Mouse (Mus musculus) gastrocnemius, postnatal 25 days (tissue): ENCODE data around the gene Spag7. TPM values are rescaled to one million over a fixed set of nuclear protein-coding genes. Genes with fewer than 3 reads are reported as not detected.

Source experiments
- DNase-seq: peaks from one replicate; pipeline ENCODE4 v3.0.0; 2022
- microRNA-seq, 2 experiments: library from miRNA; unstranded; fragments of <30 nt; microRNA quantifications; one replicate each; pipeline ENCODE4 v1.2.0; 2021; ENCODE audit warnings: borderline replicate concordance in 2 of 2
- total RNA-seq, 2 experiments: library from RNA; stranded (reverse); gene quantifications; 1 replicate in 1 of 2; 2 replicates in 1 of 2; pipeline ENCODE4 v1.2.3; 2021

Gene Spag7
- total RNA-seq, 2 experiments from 2014 or later: 81.6 to 82.3 TPM

GRCm38 (mm10) chr11:70641241-70641640, 28.0 kb downstream of the Spag7 start:
- no peak for DNase-seq

GRCm38 (mm10) chr11:70639976-70640375, 29.2 kb downstream of the Spag7 start:
- no peak for DNase-seq

GRCm38 (mm10) chr11:70638714-70639278, 30.4 kb downstream of the Spag7 start, which contains the start of gene Gp1ba:
Gp1ba (plus strand) TSS chr11:70639122.
- no peak for DNase-seq

- DNase-seq: no peak
Measured at GRCm38 (mm10) chr11:70638293-70638692, 30.9 kb downstream of the Spag7 start.

DNA sequence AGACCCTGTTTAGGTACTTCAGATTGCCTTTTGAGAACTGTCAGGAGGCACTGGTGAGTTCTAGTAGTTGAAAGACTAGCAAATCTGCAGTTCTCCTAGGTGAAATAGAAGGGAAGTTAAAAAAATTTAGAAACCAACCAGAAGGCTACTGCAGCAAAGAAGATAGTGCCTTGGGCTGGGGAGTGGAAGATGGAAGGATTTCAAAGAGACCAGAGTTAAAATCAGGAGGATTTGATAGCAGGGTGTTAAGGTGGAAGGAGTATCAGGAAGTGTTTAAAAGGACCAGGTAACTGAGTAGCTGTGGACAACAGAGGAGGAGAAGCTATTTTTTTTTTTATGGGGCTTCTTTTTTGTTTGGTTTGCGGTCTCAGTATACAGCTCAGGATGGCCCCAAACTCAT, 31.5 kb downstream of the Spag7 start:
- no peak for DNase-seq

- no peak for DNase-seq
Measured at GRCm38 (mm10) chr11:70635601-70636000, 33.6 kb downstream of the Spag7 start.

GRCm38 (mm10) chr11:70630129-70630528, 39.1 kb downstream of the Spag7 start:
- DNase-seq: no peak

DNA sequence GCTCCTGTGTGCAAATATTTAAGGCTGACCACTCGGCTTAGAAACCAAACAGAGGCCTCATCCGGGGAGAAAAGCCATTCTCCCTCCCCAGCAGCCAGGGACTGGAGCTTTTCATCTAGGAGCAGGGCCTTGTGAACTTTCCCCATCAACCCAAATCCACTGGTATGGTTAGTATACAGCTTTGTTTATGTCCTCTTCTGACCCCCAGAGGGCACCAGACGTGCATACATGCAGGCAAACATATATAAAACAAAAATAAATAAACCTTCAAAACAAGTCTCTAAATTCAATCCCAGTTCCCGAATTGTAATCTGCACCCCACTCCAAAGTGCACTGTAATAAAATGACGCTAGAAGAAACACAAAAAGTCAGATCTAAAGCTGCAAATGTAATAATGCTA, 39.7 kb downstream of the Spag7 start:
- DNase-seq: no peak

GRCm38 (mm10) chr11:70628431-70628830, 40.8 kb downstream of the Spag7 start:
- DNase-seq: no peak

- no peak for DNase-seq
Measured at GRCm38 (mm10) chr11:70626877-70627276, 42.3 kb downstream of the Spag7 start.

GRCm38 (mm10) chr11:70625473-70625872, 43.7 kb downstream of the Spag7 start:
- no peak for DNase-seq

DNA sequence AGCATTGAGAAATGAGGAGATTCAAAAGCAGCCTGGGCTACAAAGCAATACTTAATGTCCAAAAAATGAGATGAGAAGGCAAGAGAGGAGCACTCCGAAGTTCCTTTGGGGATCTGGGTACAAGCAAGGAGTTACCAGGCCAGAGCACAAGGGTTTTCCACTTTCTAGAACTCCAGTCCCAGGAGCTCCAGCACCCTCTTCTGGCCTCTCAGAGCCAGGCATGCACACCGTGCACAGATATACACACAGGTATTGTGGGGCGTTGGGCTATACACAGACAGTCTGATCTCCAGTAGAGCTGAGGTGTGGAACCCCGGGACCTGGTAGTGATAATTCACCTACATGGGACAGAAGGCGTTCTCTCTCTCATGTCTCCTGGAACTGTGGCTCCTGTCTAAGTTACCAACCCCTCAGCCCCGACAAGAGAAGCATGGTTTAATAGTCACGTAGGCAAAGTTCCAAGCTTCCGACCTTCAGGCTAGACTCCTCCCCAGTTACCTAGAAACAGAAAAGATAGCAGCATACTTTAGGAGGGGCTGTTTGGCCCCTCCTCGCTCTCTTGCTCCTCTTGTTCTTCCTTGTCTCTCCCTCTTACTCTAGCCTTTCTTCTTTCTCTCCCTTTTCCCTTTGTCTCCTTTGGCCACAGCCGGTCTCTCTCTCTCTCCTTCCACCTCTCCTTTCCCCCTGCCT, 46.0 kb downstream of the Spag7 start:
- no peak for DNase-seq

DNA sequence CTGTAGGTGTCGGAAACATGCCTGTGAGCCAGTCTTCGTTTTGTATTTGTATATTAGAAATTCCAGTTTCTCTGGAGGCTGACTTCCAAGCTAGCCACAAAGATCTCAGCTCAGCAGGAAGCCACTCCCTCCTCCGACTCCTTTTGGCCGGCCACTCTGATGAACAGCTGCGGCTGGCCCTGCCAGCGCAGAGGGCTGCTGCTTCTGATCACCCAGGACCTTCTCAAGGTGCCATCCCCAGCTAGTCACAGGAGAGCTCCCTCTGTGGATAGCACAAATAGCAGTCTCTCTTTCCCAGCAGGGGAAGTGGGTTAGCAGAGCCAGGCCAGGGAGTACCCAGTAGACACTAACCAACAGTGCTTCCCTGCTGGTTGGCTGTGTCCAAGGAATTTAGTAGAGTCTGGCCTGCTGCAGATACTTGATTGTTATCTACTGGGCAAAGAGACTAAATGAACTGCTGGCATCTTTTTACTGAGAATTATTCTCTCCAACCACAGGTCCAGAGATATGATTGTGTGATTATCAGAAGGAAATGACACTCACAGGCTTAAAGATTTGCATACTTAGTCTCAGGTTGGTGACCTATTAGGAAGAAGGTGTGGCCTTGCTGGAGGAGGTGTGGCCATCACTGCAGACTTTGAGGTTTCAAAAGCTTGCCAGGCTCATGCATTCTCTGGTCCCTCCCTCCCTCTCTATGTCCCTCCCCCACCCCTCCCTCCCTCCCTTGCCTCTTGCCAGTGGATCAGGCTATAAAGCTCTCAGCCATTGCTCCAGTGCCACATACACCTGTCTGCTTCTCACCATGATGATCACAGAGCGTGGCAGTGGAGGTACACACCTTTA, 47.0 kb downstream of the Spag7 start:
- peak; percentile 67 for DNase-seq

- DNase-seq: peak; percentile 70
Measured at GRCm38 (mm10) chr11:70619101-70619500, 50.1 kb downstream of the Spag7 start, which contains the start of gene Chrne. Chrne (minus strand) TSS chr11:70619216.

DNA sequence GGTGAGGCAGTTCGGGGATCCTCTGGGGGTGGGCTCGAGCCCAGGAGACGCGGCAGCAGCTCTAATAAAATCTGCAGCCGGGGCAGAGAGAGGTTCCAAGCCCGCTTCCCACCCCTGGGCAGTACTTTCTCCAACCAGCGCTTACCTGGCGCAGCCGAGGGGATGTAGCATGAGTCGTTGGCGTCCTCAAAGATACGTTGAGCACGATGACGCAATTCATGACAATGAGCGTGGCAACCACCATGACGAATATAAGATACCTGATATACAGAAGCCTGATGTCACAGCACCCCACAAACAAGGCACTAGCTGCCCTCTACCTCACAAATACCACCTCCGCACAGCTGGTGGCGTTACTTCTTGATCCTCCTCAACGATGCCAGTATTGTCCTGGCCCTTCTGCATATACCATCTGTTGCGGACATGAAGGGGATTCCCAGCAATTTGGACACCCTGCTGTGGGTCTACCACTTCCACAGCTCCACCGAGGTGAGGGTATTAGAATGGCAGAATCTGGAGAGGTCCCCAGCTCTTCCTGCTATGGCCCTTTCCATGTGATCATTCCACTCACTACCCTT, 53.6 kb downstream of the Spag7 start, which contains the start of gene 4930544D05Rik:
Gene 4930544D05Rik, plus strand, starts transcription at position 333 of the 578 bp plus-strand sequence.
- no peak for DNase-seq

- peak; percentile 67 for DNase-seq
Measured at GRCm38 (mm10) chr11:70615074-70615473, 54.1 kb downstream of the Spag7 start.

Small RNA genes lying within 50 kb of the gene (microRNA-seq; reads per million reads assigned to microRNA genes)
- 0 to 0.53 reads per million in 2 experiments for gene Mir6925

Other genes with a start within 250 kb of the Spag7 start
- gene Arrb2, start 236.8 kb downstream of the Spag7 start, total RNA-seq: 1 to 10 TPM; 7.5 to 9.0 TPM
- 1 to 10 TPM; 5.6 to 6.2 TPM for gene Med11, start 217.5 kb downstream of the Spag7 start, total RNA-seq
- gene Zmynd15, start 210.0 kb downstream of the Spag7 start, total RNA-seq: under 1 TPM; 0.38 to 0.97 TPM
- gene Cxcl16, start 209.4 kb downstream of the Spag7 start, total RNA-seq: 1 to 10 TPM; 1.3 to 2.0 TPM
- not detected for gene Tm4sf5, start 164.2 kb downstream of the Spag7 start, total RNA-seq
- gene Vmo1, start 154.8 kb downstream of the Spag7 start, total RNA-seq: not detected
- gene Gltpd2, start 150.2 kb downstream of the Spag7 start, total RNA-seq: not detected
- gene Psmb6, start 144.0 kb downstream of the Spag7 start, total RNA-seq: 100 to 1,000 TPM; 242 to 248 TPM
- gene Gm40193, start 136.5 kb downstream of the Spag7 start, total RNA-seq: not detected
- 10 to 100 TPM; 17.4 to 17.7 TPM for gene Pld2, start 129.4 kb downstream of the Spag7 start, total RNA-seq
- 10 to 100 TPM; 26.3 to 27.2 TPM for gene Mink1, start 106.5 kb downstream of the Spag7 start, total RNA-seq
- not detected for gene 4930544D05Rik, start 53.6 kb downstream of the Spag7 start, total RNA-seq
- 10 to 100 TPM; 22.6 to 24.7 TPM for gene Chrne, start 50.2 kb downstream of the Spag7 start, total RNA-seq
- not detected for gene Gp1ba, start 30.3 kb downstream of the Spag7 start, total RNA-seq
- gene Rnf167, start 22.2 kb downstream of the Spag7 start, total RNA-seq: 10 to 100 TPM; 29.5 to 32.6 TPM
- gene Slc25a11, start 21.9 kb downstream of the Spag7 start, total RNA-seq: 100 to 1,000 TPM; 307 to 310 TPM
- 100 to 1,000 TPM; 284 to 293 TPM for gene Pfn1, start 14.8 kb downstream of the Spag7 start, total RNA-seq
- 1,000 to 10,000 TPM; 7,828 to 7,878 TPM for gene Eno3, start 12.2 kb downstream of the Spag7 start, total RNA-seq
- 10 to 100 TPM; 36.9 to 37.3 TPM for gene Camta2, start 18.7 kb upstream of the Spag7 start, total RNA-seq
- 1 to 10 TPM; 5.6 to 9.0 TPM for gene Inca1, start 30.7 kb upstream of the Spag7 start, total RNA-seq
- 100 to 1,000 TPM; 388 to 467 TPM for gene Kif1c, start 31.1 kb upstream of the Spag7 start, total RNA-seq
- gene Zfp3, start 94.8 kb upstream of the Spag7 start, total RNA-seq: 1 to 10 TPM; 8.8 to 9.6 TPM
- not detected for gene Scimp, start 143.2 kb upstream of the Spag7 start, total RNA-seq
- gene Rabep1, start 175.4 kb upstream of the Spag7 start, total RNA-seq: 10 to 100 TPM; 28.4 to 29.2 TPM